Mouse (Mus musculus) A20 (cell line): ENCODE measurements around the gene Nmnat2.

Source experiments
- DNase-seq: peaks from one replicate; pipeline ENCODE4 v3.0.0-alpha.2; 2011; ENCODE audit warnings: low read depth, low spot score

Nmnat2 gene

DNA sequence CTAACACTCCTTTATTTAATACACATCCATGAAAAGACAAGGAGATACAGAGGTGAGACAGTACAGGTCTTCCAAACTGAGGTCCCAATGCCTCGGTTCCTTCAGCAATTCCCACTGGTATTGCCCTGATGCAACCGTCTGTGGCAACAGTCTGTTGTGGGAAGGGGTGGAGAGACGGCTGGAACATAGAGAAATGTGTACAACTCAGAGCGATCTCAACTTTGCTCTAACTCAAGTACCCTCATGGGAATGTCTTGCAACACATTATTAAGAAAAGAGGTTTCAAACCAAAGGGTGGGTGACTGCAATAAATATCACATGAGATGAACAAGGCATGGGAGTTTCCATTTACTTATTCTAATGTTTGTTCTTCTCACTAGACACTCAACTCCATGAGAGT is 168.0 kb downstream of the Nmnat2 start:
- DNase-seq = no peak

DNA sequence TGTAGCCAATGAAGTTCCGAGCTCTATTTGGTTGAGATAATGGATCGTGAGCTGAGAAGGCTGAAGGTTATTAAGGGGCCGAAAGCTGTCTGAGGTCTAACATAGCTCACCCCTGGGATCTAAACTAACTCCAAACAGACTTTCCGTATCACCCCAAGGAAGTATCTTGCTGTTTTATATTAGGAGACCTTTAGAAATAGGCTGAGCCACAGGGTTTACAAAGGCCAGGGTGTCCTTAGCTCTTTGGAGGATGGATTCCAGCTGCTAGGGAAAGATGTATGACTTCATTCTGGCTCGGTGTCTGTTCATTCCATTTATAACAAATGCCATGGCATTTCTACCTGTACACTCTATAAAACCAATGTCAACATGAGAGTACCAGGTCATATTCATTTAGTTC is 169.7 kb downstream of the Nmnat2 start:
- no peak for DNase-seq

DNA sequence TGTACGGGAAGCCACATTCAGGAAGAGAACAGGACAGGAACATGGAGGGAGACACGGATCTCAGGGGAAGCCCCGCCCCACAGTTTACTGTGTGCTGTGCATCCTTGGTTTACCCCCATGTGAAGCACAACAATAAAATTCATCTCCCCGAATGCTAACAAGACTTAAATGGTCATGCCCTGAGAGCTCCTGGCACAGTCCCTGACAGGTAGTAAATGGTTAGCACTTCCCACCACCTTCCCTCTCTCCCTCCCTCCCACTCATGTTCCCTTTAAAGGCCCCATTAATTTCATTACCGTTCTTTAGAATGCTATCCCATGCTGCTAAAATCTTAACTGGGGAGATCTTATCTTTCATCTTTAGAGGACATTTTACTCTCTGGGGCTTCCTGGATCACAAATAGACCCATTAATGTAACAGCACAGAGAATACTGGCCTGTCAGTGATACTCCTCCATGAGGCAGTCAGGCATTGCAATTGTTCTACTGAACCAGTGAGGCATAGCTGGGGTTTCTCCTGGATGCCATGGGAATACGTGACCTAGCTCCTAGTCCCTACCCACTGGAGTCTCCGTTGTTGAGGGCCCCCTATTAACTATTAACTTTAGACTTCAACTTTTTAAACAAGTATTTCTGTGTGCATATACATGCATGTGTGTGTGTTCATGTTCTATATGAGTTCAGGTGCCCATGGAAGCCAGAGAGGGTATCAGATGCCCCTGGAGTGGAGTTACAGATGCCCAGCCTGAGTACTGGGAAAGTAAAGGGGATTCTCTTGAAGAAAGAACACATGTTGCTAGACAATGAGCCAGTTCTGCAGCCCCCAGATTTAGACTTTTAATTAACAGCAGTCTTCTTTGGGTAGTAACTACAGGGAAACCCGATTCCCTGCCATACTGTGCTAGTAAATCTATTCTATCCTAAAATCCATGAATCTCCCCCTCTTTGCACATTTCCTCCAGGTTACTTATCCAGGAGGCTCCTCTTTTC is 170.8 kb downstream of the Nmnat2 start:
- DNase-seq = no peak

DNA sequence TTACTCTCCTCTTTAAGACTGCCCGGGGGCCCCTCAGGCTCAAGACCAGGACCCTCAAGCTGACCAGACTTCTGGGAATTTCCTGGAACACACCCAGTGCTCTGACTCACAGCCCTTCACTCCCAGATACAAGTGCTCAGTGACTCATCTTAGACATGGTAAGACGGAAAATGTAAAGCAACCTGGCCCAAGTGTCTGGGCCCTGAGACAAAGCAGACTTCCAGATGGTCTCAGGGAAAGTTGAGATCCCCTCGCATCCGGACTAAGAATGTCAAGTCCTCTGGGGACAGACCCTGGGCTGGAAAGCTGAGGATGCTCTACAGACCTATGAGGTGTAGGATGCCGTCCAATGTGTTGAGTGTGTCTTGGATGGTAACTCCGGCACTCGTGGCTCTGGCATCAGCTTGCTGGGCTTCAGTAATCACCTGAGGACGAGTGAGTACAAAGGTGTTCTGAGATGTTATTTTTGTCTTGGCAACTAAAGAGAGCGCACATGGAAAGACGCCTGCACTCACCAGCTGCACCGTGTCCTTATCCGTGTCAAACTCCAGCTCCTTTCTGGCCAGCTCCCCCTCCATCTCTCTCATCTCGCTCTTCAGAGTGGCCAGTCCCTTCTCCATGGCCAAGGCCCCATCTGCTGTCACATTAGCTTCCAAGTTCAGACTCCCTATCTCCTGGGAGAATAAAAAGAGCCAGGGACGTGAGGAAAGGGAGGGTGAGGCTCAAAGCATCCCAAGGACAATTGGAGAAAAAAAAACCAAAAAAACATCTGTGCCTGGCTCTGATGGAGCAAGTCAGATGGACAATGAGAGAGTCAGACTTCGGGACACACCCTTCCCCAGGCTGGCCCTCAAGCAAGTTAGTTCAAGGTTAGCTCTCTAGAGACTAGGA is 171.9 kb downstream of the Nmnat2 start:
- DNase-seq = no peak

DNA sequence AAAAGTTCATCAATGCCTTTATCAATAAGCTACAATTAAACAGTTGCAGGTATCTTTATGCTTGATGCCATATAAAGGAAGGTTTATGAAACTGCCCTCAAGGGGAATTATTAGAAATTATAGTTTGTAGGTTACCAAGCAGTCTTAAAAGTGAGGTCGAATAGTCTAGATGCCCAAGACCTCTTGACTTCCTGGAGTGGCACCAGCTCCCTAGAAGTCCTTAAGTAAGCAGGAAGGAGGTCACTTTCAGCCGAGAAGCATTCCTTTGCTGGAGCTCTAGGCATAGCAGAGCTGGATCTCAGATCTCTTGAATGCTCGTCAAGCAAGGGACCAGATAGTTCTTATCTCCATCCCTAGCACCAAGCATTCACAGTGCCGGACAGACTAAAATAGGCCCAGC is 172.8 kb downstream of the Nmnat2 start:
- no peak for DNase-seq

DNA sequence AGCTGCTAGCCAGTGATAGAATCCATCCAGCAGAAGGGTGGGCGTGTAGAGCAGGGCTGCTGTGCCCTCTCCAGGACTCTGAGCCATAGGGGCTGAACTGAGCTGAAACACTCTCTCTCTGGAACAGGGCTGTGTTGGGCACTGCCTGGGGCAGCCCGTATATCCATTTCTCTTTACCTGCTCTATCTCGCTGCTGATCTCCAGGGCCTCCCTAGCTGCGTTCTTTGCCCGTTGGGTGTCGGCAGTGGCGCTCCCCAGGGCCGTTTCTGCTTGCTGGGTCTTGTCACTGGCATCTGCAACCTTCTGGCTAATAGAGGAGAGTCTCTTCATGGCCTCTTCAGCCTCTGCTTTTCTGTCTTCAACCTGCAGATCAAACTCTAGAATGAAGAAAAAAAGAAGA is 174.0 kb downstream of the Nmnat2 start:
- DNase-seq = no peak

DNA sequence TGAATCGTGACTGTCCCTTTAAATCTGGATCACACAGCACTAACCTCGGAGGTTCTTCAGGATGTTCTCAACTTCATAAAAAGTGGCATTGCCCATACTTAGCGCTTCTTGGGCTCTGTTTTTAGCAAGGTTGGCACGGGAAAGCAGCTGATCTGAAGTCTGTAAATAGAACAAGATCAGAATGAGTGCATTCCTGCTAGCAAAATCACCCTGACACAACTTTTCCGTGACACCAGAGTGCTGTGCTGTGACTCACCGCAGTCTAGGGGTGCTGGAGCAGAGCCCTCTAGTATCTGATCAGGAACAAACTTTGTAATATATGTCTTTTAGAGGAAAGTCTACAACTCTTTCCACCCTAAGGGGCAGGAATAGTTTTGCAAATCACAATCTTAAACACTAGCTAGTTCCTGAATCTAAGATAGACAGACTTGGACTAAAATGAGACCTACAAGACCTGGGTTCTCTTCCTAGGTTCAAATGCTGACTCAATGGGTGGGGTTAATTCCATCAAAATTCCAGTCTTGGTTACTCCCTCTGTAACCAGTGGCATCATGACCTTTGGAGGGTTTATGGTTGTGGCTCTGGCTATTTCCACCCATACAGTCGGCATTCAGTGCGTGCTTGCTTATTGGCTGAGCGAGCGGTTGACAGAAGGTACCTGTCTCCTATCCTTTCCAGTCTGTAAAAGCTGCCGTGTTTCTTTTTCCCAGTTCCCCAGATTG is 175.4 kb downstream of the Nmnat2 start:
- no peak for DNase-seq

DNA sequence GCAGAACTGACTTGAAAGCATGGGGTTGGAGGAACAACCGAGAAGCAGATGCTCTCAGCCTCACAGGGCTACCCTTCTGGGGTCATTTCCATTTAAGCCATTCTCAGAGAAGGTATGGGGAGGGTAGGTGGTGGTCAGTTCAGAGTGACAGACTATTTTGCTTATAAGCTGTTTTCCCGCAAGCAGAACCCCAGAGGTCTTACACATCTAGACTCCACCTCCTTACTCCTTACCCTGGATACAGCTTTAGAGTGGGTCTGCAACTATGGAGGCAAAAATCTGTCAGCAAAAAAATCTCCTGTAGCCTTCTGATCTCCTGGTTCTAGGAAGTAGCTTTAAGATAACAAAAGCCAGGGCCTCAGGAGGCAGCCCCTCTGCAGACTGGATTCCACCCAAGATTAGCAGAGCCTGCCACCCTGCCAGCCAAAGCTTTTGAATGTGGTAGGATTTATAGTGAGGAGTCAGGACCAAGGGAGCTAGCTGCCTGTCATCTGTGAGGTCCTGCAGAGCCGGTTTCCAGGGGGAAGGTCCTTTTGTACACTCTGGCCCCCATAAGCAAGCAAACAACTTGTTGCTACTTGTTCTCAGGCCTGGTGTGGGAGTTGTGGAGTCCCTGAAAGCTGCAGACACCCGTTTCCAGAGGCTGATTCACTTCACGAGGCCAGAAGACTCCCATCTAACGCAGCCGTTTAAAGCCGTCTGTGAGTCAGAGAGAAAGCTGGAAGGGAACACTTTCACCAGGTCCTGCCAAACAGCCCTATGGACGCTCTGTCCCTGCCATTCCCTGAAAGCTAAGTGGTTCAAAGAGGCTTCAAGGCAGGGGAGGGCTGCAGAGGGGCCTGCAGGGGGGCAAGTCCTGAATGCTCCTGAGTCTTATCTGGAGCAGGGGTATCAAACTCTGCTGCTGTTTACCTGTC is 179.3 kb downstream of the Nmnat2 start:
- DNase-seq = no peak

DNA sequence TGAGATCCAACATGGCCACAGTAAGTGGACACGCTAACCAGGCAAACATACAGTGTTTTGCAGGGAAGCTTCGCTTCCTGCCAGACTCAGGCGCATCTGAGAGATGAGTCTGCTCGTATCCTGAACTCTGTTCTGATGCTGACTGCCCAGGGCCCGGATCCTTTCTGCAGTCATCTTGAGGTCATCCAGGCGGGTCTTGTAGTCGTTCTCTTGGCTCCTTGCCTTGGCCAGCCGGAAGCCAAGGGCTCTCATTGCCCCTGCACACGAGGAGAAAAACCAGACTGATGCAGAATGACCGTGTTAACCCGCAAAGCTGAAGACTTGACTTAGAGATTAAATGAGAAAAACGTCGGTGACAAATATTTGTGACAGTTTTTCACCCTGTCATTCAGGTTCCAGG is 181.9 kb downstream of the Nmnat2 start:
- no peak for DNase-seq

DNA sequence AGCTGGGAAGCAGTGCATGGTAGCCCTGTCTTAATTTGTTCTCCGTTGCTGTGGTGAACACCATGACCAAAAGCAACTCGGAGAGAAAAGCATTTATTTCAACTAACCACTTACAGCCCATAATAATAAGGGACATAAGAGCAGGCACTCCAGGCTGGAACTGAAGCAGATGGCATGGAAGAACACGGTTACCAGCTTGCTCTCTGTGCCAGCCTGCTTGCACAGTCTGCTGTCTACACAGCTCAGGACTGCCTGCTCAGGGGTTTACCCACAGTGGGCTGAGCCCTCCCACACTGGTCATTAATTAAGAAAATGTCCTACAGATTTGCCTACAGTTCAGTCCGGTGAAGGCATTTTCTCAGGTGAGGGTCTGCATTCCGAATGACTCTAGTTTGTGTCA is 183.7 kb downstream of the Nmnat2 start:
- no peak for DNase-seq

DNA sequence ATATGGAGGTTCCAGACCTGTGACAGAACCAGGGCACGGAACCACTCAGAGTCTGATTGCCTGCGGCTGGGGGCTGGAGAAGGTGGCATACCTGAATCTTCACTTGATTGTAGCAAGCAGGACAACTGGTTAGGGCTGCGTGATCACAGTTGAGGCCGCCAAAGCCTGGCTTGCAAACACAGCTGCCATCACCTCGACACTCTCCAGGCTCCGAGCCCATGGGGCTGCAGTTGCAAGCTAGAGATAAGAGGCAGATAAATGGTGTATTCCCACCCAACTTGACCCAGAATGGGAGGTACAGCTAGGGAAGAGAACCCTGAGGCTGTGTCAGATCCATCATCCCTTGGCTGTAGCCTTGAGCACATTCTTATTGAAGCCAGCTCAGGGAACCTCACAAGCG is 184.8 kb downstream of the Nmnat2 start:
- DNase-seq = no peak

DNA sequence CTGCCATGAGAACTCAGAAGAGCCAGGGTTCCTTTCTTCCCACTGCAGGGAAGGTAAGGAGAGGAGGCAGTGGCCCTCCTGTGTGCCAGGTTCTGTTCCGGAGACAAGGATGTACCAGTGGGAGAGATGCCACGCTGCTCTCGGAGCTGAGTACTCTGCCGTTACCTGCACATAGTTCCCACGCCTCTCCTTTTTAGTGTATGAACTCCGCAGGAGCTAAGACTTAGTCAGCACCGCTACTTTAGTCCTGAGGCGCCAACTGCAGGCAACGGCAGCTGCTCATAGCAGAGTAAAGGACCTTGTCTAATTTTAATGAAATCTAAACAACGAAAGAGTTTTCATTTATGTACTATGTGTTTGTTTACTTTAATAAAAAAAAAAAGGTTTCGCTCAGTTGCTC is 185.5 kb downstream of the Nmnat2 start:
- no peak for DNase-seq

DNA sequence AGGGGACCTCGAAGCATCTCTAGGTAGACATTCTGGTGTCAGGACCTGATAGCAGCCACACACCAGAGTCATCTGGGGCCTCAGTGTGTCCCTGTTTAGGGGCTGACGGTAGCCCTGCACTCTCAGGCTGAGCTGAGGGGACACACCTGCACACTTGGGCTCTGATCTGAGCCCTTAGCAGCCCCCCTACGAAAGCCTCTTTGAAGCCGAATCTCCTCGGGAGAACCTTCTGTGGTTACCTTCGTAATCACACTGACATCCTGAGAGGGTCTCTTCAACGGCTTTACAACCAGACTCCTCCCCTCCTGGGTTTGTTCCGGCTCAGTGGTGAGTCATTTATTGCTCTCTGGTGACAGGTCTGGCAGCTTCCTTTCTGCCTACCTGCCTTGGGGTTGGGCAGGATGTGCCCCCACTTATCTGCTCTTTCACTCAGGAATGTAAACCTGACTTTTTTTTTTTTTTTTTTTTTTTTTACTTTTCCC is 186.0 kb downstream of the Nmnat2 start:
- DNase-seq = no peak

DNA sequence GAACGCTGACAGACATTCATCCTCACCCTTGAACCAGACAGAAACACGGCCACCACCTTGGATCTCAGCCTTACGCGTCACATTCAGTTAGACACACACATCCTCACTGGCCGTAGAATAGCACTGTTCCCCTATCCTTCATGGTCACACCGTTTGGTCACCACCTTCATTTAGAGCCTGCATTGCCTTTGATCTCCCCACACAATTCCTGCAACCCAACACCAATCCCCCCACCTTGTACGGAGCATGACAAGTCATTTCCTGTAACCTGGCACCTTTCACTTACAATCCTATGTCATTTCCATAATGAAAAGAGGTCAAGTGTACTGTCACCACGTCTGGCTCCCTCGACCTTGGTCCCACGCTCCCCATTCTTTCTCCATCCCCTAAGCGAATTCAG is 189.2 kb downstream of the Nmnat2 start:
- DNase-seq = no peak

DNA sequence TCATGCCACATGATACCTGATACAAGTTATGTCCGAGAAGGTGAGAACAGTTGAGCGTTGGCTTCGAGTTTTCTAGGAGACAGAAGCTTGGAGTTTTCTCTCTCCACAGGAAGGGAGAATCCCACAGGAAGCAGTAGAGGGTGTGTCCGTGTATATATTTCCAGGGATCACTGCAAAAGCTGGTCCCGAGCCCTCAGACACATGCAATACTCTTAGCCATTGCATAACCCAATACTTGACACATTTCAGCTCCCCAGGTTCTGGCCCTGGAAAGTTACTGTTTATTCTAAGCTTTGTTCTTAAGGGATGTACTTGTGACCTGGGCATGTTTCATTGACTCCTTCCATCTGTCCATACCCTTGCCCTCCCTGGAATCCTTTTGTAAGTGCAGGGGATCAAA is 191.0 kb downstream of the Nmnat2 start:
- no peak for DNase-seq

DNA sequence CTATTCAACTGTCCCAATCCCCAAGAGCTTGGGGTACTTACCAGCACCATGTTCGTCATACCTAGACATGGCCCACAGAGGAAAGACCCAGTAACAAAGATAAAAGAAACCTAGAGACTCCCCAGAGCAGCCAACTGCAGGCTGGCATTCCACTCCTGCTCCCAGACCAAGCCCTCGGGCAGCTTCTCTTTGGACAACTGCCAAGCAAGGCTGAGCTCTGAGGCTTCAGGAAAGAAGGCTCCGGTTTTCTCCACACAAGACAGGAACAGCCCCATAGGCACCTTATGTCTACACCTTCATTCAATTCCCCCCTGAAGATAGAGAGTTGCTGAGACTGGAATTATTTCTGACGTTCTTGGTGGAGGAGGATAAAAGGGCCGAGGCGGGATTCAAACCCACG is 197.8 kb downstream of the Nmnat2 start:
- DNase-seq = no peak

DNA sequence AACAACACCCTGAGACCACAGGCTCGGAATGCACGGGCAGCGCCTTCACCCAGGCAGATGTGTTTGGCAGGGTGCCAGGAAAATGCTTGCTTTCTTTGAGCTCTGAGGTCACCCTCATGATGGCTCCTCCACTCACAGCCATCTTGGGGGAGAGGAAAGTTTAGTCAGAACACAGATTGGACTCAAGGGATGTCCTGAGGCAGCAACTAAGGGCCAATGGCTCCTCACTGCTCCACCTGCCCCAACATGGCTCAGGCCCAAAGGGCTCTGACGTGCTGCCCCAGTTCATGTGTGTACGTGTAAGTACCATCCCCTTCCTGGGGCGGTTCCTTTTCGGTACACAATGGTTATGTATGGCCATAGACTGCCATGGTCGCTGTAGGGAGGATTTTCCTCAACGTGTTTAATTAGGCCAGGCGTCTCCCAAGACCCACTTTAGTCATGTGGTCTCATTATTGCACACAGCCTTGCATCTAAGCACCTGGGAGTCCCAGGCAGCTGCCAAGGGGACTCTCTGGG is 198.9 kb downstream of the Nmnat2 start:
- DNase-seq = no peak

DNA sequence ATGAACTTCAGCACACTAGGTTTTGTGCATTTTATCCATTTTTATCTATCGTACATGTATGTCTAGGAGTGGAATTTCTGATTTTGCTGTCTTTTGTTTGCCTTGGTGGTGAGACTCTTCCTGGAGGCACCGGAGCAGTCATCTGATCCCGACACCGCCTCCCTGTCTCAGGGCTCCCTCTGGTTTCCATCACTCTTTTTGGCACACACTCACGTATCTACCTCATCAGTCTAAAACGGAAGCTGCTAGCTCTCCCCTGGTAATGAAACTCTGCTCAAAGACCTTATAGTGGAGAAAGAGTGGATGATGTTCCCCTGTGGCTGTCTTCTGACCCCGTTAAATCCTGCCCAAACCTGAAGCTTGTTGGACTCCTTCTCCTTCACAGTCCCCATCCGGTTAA is 200.6 kb downstream of the Nmnat2 start:
- no peak for DNase-seq

DNA sequence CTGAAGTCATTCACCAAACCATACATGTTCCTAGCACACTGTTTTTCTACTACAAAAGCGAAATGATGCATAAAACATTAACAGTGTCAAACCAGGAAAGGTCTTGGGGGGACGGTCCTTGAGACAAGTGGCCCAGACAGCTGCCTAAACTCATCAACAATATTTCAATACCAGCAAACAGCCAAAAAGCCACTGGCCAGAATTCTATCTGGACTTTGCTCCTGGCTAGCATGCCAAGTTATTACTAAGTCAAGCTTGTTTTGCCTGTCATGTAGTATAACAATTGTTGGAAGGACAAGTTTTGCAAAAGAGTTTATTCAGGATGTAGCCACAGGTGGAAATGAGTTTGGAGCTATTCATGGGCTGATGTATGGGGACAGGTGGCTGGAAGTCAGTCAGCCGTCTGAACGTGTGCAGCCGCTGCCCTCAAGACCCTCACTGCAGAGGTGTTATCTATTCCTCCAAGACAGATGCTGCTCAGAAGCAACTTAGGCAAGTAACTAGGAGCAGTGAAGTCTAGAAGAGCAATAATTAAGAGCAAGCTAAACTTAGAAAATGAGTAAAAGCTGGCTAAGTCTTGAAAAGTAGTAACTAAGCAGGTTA is 202.3 kb downstream of the Nmnat2 start:
- DNase-seq = no peak

DNA sequence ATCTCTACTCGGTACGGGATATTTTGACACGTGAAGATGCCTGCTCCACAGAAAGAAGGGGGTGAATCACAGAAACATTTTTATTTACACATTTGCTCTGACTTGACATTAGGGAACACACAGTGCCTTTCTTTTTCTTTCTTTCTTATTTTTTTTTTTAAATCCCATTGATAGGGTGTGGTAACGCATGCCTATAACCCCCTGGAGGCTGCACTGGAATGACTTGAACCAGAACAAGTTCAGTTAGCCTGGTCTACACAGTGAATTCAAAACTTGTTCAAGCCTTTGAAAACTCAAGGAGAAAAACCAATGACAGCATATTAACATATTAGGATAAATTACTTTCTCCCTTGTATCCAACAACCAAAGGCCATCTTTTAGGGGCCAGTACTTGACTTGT is 204.3 kb downstream of the Nmnat2 start:
- no peak for DNase-seq
